Mouse (Mus musculus) neural tube, embryonic 14.5 days (tissue): ENCODE data around the gene Angptl7. TPM values are rescaled to one million over a fixed set of nuclear protein-coding genes. Genes with fewer than 3 reads are reported as not detected.

Experiments
- ATAC-seq: fragments of 200-750 bp; cut with Nextera tagmentation; 2 replicates; pipeline ENCODE4 v1.8.0; 2017; ENCODE audit warnings: low read depth, mild to moderate bottlenecking, moderate TSS enrichment, moderate library complexity
- H3K27ac ChIP-seq: fragments of 300-500 bp; sonication (generic); 2 replicates; pipeline ENCODE4 v1.5.1; 2014; ENCODE audit warnings: low read depth, mild to moderate bottlenecking, control low read depth, low read length, moderate library complexity, mixed read lengths
- H3K27me3 ChIP-seq: fragments of 300-500 bp; sonication (generic); 2 replicates; pipeline ENCODE4 v1.6.1; 2014; ENCODE audit warnings: low read length; ENCODE audit not compliant: control insufficient read depth, insufficient read depth
- H3K36me3 ChIP-seq: fragments of 300-500 bp; sonication (generic); 2 replicates; pipeline ENCODE4 v1.6.1; 2014; ENCODE audit warnings: low read length, mixed read lengths; ENCODE audit not compliant: control insufficient read depth, insufficient read depth
- H3K4me1 ChIP-seq: fragments of 300-500 bp; sonication (generic); 2 replicates; pipeline ENCODE4 v1.6.1; 2014; ENCODE audit warnings: low read length; ENCODE audit not compliant: control insufficient read depth, insufficient read depth
- H3K4me2 ChIP-seq: fragments of 300-500 bp; sonication (generic); 2 replicates; pipeline ENCODE4 v1.6.1; 2014; ENCODE audit warnings: mild to moderate bottlenecking, low read depth, low read length, control low read depth
- H3K4me3 ChIP-seq: fragments of 300-500 bp; sonication (generic); 2 replicates; pipeline ENCODE4 v1.5.1; 2014; ENCODE audit warnings: low read depth, low read length, control low read depth, mixed read lengths
- H3K9ac ChIP-seq: fragments of 300-500 bp; sonication (generic); replicated peaks from 2 replicates; pipeline ENCODE4 v1.6.1; 2014; ENCODE audit warnings: low read depth, mild to moderate bottlenecking, control low read depth, low read length, mixed read lengths
- H3K9me3 ChIP-seq: fragments of 300-500 bp; sonication (generic); 2 replicates; pipeline ENCODE4 v1.6.1; 2016; ENCODE audit warnings: low read length; ENCODE audit not compliant: control insufficient read depth
- WGBS: fragments of 180-500 bp; shearing (Covaris S2); extraction: QIAGEN DNeasy Blood & Tissue Kit; methylation state at CpG from one replicate; pipeline ENCODE4 v1.1.7; 2014; 5-methylcytosine and 5-hydroxymethylcytosine counted together
- polyA plus RNA-seq: library from polyadenylated mRNA; unstranded; fragments of >200 nt; fragmentation: Nextera tagmentation; extraction: Ambion mirVana; gene quantifications from 2 replicates; pipeline ENCODE4 v1.2.1, GENCODE M21; 2014

Angptl7 gene
- polyA plus RNA-seq, 1 experiment from 2014 or later = 0.24 TPM

GRCm38 (mm10) chr4:148508084-148508849, 8.0 kb upstream of the Angptl7 start:
- no peaks in the 10 kb centered on the region for H3K9me3 ChIP-seq
- H3K4me1 ChIP-seq = peaks cover 14% of the 10 kb centered on the region; the same call in 1 of the 2 replicates
- H3K4me2 ChIP-seq = no peak overlapping the region
- WGBS = 96% methylated on average over 14 of the region's 14 CpGs
- no peak overlapping the region for H3K9ac ChIP-seq
- peaks cover 3% of the 10 kb centered on the region for H3K36me3 ChIP-seq
- no peak for ATAC-seq
- no peak overlapping the region for H3K27ac ChIP-seq
- H3K27me3 ChIP-seq = no peaks in the 10 kb centered on the region
- H3K4me3 ChIP-seq = no peak overlapping the region

- Histone ChIP-seq H3K4me1 (peaks cover 14% of the 10 kb centered on the region; the same call in 1 of the 2 replicates), H3K9ac (no peak overlapping the region), H3K36me3 (peaks cover 7% of the 10 kb centered on the region), H3K27me3 (no peaks in the 10 kb centered on the region), H3K4me2 (no peak overlapping the region), H3K4me3 (no peak overlapping the region), H3K9me3 (no peaks in the 10 kb centered on the region), H3K27ac (no peak overlapping the region)
- WGBS = 76% methylated on average over 5 of the region's 5 CpGs
- no peak for ATAC-seq
Observed at GRCm38 (mm10) chr4:148507585-148507984, 7.3 kb upstream of the Angptl7 start.

GRCm38 (mm10) chr4:148504497-148504959, 4.3 kb upstream of the Angptl7 start:
- Histone ChIP-seq H3K4me3 (no peak overlapping the region), H3K4me2 (no peak overlapping the region), H3K27me3 (no peaks in the 10 kb centered on the region), H3K9me3 (no peaks in the 10 kb centered on the region), H3K36me3 (peaks cover 22% of the 10 kb centered on the region), H3K4me1 (peaks cover 14% of the 10 kb centered on the region; the same call in 1 of the 2 replicates), H3K9ac (no peak overlapping the region), H3K27ac (peak overlapping the region; percentile 28; the same call in 1 of the 2 replicates)
- peak; percentile 84; the same call in 1 of the 2 replicates for ATAC-seq
- WGBS = 6% methylated on average over 8 of the region's 8 CpGs

- 69% methylated on average over 25 of the region's 25 CpGs for WGBS
- Histone ChIP-seq H3K27ac (peak overlapping the region; percentile 44; the same call in 1 of the 2 replicates), H3K9ac (no peak overlapping the region), H3K9me3 (no peaks in the 10 kb centered on the region), H3K4me2 (no peak overlapping the region), H3K4me3 (no peak overlapping the region), H3K27me3 (no peaks in the 10 kb centered on the region), H3K4me1 (0 out of 2 replicates have a peak, but pooled peaks cover 4% of the 10 kb centered on the region), H3K36me3 (peaks cover 28% of the 10 kb centered on the region; the same call in 1 of the 2 replicates)
- peak; percentile 86 for ATAC-seq
Observed at GRCm38 (mm10) chr4:148495874-148496689, 4.2 kb downstream of the Angptl7 start.

DNA sequence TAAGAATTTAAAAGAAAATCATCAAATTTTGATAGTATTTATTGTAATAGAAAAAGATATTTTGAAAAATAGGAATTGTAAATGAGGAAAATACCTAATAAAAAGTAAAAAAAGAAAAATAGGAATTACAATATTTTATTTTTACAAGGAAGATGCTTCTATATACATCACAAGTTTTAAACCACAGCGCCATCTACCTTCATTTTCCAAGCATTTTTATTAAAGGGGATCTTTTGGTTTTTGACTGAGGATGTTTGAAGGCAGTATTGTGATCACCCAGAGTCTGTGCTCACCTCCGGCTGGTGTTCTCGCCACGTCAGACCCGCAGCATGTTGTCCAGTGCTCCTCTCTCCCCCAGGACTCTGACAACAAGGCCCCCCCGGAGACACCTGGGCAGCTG, 5.1 kb downstream of the Angptl7 start:
- Histone ChIP-seq H3K4me1 (0 out of 2 replicates have a peak, but pooled peaks cover 4% of the 10 kb centered on the region), H3K9me3 (no peaks in the 10 kb centered on the region), H3K4me2 (no peak overlapping the region), H3K27me3 (no peaks in the 10 kb centered on the region), H3K4me3 (no peak overlapping the region), H3K36me3 (peaks cover 27% of the 10 kb centered on the region; the same call in 1 of the 2 replicates), H3K9ac (no peak overlapping the region), H3K27ac (no peak overlapping the region)
- WGBS = 94% methylated on average over 6 of the region's 6 CpGs
- no peak for ATAC-seq

- Histone ChIP-seq H3K27ac (no peak overlapping the region), H3K9me3 (no peaks in the 10 kb centered on the region), H3K36me3 (peaks cover 54% of the 10 kb centered on the region), H3K27me3 (no peaks in the 10 kb centered on the region), H3K4me2 (no peak overlapping the region), H3K9ac (no peak overlapping the region), H3K4me1 (0 out of 2 replicates have a peak, but pooled peaks cover 4% of the 10 kb centered on the region), H3K4me3 (no peak overlapping the region)
- no peak for ATAC-seq
- WGBS = 80% methylated on average over 7 of the region's 7 CpGs
Observed at GRCm38 (mm10) chr4:148491448-148491847, 8.8 kb downstream of the Angptl7 start.

- H3K4me2 ChIP-seq = no peak overlapping the region
Observed at GRCm38 (mm10) chr4:148490502-148490901, 9.8 kb downstream of the Angptl7 start.

DNA sequence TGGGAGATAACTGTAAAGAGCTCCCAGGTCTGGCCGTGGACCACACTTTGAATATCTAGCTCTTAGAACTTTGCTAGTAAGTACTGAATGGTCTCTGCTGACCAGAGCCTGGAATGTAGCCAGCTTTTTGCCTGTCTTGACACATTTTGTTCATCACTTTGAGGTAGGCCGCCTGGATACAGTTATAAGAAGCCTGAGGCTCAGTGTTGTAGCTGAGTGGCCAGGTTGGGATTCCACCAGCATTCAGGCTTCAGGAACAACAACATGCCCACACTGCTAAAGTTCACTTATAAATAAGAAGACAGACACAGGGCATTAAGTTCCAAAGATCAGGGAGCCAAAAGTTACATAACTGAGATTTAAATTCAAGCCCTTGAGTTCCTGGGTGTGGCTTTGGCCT, 12.4 kb downstream of the Angptl7 start:
- WGBS = 80% methylated on average over 2 of the region's 2 CpGs
- H3K27me3 ChIP-seq = no peaks in the 10 kb centered on the region
- no peak overlapping the region for H3K9ac ChIP-seq
- H3K4me1 ChIP-seq = no peaks in the 10 kb centered on the region
- no peak for ATAC-seq
- no peaks in the 10 kb centered on the region for H3K9me3 ChIP-seq
- no peak overlapping the region for H3K4me3 ChIP-seq
- no peak overlapping the region for H3K4me2 ChIP-seq
- peaks cover 78% of the 10 kb centered on the region for H3K36me3 ChIP-seq
- H3K27ac ChIP-seq = no peak overlapping the region

More at GRCm38 (mm10) chr4:148490502-148490901, 9.8 kb downstream of the Angptl7 start:
- Histone ChIP-seq H3K4me1 (no peaks in the 10 kb centered on the region), H3K9ac (no peak overlapping the region), H3K27me3 (no peaks in the 10 kb centered on the region), H3K4me3 (no peak overlapping the region), H3K9me3 (no peaks in the 10 kb centered on the region), H3K27ac (no peak overlapping the region), H3K36me3 (peaks cover 59% of the 10 kb centered on the region)
- ATAC-seq = no peak
- WGBS = 85% methylated on average over 6 of the region's 6 CpGs
